Mouse (Mus musculus): ENCODE data around the gene Tns4. TPM values are rescaled to one million over a fixed set of nuclear protein-coding genes. Genes with fewer than 3 reads are reported as not detected.
A peak's percentile ranks its signal among the peaks of the same experiment; 100 is the strongest.

Gene Tns4
- total RNA-seq, 2 experiments from 2014 or later: 0.07 to 0.18 TPM

GRCm38 (mm10) chr11:99045159-99045889 lies 43.8 kb downstream of the Tns4 start:
- peak; percentile 30 to 45 for DNase-seq

DNA sequence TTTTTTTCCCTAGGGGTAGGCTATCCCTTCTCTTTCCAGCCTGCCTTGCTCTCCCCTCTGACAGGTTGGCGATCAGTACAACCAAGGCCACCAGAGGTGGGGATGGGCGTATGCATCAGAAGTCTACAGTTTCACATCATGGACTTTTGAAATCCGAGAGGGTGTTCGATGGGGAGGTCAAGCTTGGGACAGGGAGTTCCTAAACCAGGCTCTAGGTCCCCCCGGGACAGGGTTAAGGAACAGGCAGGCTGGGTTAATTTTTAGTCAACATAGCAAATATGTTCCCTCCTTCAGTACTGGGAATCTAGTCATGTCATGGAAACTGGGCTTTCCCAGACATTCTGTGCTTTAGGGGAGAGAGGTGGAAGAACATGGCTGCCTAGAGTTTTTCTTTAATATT lies 44.8 kb downstream of the Tns4 start:
- peak; percentile 49 to 68 for DNase-seq

GRCm38 (mm10) chr11:99043632-99044031 lies 45.5 kb downstream of the Tns4 start:
- DNase-seq: peak; percentile 36 to 40

DNA sequence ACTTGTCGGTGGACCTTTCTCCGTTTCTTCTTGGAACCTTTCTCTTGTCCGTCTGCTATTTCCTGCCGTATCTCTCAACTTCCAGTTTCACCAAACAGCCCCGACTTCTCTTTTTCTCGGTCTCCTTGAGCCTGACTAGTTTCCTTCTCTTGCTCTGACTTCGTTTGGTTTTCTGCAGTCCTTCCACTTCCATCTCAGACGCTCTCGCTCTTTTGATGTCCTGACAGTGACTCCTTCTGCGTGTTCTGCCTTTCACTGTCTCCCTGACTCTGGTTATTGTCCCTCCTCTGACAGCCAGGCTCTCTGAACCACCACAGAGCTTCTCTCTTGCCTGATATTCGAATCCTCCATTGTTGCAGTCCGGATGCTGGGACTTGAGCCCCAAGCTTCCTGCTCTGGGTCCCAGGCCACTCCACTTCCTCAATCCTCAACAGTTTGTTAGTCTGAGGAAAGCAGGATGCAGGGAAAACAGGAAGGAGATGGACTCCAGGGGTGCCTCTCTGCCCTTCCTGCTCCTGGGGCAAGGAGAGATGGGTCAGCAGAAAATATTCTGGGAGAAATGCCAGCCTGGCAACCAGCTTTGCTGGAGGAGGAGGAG lies 46.2 kb downstream of the Tns4 start:
- peak; percentile 71 to 84 for DNase-seq

DNA sequence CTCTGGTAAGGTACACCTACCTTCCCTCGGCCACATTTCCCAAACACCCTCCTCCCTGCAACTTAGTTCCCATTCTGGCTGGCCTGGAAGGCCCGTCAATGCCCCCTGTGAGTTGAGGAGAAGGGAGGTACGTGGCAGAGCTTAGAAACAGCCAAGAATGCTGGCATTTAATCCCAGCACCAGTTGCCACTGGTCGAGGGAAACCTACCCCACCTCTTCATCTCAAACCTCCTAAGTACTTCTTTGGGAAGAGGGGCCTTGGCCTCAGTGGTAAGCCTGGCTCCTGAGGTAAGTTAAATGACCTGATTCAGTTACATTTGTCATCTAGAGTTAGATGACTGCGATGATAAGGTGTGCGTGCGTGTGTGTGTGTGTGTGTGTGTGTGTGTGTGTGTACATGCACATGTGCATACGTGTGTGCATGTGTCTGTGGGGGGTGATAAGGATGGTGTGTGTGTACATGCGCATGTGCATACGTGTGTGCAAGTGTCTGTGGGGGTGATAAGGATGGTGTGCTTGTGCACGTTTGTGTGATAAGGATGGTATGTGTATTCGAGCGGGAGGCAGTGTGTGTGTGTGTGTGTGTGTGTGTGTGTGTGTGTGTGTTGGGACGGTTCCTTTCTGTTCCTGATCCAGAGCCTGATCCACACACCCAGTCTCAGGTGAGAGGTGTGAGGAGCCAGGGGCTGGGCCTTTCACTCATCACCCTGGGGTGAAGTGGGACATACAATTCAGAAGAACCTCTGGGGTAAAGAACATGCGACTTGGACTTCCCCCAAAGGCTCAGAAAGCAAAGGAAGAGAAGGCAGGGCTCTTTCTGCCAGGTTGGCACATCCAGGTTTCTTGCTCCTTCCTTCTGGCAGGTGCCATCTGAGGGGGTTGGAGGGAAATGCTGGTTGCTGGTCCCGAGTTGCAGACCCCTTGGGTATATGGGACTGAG lies 47.0 kb downstream of the Tns4 start:
- peak in 1 of 2 experiments; percentile 47 for DNase-seq

DNA sequence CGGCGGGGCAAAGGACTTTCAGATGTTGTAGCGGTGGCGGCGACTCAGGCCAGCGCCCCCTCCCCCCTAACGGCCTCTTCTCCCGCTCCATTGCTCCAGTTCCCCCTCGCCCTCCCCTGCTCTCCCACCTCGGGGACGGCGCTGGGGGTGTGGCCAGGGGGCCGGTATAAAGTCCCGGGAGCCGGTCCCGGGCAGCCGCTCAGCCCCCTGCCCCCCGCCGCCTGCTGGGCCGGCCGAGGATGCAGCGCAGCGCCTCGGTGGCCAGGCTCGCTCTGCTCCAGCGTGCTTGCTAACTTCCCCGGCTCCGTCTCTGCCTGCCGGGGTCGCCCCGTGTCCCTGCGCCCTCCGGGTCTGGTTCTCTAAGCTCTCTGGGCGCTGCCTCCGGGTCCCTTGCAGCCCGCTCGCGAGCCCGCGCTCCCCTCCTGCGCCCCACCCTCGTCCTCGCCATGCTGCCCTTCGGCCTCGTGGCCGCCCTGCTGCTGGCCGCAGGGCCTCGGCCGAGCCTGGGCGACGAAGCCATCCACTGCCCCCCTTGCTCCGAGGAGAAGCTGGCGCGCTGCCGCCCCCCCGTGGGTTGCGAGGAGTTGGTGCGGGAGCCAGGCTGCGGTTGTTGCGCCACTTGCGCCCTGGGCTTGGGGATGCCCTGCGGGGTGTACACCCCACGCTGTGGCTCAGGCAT lies 47.9 kb downstream of the Tns4 start, which contains the start of gene Igfbp4:
TSS of gene Igfbp4 (plus strand) at position 194 of the 679 bp plus-strand sequence.
- peak; percentile 76 to 85 for DNase-seq

- DNase-seq: peak; percentile 54 to 76
Measured at GRCm38 (mm10) chr11:99040346-99040974, 48.6 kb downstream of the Tns4 start.

DNA sequence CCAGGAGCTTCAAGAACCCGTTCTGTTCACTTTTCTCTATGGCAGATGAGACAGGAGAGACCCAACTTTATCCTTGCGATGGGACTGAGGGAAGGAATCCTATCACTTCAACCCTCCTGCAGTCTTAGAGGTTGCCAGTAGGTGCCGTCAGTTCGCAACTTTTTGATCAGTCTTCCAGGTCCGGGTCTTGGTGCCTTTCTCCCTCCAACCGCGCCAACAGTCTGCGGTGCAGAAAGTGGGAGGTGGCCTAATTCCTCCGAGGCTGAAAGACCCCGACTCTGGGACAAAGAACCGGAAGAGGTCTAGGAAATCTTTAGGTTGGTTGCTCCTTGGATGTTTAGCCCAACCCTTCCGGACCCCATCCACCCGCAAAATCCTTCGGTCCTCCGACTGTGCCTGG lies 49.3 kb downstream of the Tns4 start:
- DNase-seq: peak; percentile 87 to 92

DNA sequence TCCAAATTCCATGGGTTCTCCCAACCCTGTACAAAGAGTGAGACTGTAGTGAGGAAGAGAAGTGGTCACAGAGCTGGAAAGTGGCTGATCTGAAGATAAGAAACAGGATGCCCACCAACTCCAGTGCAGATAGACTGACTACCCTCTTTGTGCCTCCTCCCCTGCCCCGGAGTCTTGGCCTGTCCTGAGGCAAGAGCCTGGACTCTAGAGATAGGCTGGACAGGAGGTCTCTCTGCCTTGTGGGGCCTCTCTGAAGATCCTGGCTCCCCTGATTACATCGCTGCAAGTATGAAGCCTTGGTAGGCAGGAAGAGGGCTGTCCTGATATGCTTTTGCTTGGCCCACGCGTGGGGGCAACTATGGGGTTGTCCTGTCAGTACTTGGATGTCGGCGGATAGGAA lies 52.9 kb downstream of the Tns4 start:
- no peak for DNase-seq

GRCm38 (mm10) chr11:99035350-99035749 lies 53.8 kb downstream of the Tns4 start:
- no peak for DNase-seq

DNA sequence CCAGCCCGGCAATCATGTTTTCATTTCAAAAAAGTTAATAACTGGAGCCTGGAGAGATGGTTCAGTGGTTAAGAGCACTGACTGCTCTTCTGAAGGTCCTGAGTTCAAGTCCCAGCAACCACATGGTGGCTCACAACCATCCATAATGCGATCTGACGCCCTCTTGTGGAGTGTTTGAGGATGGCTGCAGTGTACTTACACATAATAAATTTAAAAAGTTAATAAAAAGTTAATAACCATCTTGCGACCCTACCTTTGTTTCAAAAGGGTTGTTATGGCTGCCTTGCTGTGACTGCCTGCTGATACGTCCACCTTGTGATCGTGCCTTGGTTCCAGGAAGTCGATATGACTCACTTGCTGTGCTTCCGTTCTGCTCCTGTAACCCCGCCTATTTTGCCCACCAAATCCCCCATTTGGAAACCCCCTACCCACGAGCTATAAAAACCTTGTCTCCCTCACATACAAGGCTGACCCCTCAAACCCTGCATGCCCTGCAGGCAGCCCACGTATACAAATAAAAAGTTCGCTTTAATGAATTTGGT lies 62.1 kb downstream of the Tns4 start:
- DNase-seq: no peak

DNA sequence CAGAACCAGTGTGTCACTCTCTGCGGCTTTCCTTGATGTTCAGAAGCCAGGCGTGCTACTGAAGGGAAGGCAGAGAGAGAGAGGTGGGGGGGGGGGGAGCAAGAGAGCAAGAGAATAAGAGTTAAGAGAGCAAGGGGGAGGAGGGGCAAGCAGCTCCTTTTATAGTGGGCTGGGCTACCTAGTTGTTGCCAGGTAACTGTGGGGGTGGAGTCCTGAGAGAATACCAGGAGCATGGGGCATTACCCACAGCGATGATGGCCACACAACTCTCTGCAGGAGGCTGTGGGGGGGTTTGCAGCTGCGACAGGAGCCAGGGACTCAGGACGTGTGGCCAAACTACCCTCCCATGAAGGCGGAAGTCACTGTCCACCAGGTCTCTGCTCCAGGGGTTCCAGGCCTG lies 63.2 kb downstream of the Tns4 start:
- DNase-seq: no peak

DNA sequence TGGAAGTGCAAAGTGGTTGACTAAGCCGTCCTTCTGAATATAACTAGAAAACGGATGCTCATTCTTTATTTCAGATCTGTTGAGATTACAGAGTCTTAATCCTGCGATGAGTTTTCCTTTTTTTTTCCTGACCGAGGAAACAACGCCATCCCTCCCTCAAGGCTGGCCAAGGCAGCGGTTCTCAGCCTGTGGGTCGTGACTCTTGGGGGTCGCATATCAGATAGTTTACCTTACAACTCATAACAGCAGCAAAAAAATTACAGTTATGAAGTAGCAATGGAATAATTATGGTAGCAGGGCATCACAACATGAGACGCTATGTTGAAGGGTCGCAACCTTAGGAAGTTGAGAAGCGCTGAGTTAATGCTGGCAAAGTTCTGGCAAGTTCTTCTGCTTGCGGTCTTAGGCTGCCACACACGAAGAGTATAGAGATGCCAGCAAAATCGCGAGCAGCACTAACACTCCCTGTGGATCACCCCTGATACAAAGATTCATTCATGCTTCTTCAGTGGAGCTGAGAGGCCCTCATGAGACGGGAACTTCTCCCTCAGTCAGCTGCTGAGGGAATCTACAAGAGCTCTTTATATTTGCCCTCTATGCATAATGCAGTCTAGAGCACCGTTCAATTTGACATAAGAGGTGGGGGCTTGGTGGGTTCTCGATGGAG lies 64.5 kb downstream of the Tns4 start:
- peak in 1 of 2 experiments; percentile 13 for DNase-seq

DNA sequence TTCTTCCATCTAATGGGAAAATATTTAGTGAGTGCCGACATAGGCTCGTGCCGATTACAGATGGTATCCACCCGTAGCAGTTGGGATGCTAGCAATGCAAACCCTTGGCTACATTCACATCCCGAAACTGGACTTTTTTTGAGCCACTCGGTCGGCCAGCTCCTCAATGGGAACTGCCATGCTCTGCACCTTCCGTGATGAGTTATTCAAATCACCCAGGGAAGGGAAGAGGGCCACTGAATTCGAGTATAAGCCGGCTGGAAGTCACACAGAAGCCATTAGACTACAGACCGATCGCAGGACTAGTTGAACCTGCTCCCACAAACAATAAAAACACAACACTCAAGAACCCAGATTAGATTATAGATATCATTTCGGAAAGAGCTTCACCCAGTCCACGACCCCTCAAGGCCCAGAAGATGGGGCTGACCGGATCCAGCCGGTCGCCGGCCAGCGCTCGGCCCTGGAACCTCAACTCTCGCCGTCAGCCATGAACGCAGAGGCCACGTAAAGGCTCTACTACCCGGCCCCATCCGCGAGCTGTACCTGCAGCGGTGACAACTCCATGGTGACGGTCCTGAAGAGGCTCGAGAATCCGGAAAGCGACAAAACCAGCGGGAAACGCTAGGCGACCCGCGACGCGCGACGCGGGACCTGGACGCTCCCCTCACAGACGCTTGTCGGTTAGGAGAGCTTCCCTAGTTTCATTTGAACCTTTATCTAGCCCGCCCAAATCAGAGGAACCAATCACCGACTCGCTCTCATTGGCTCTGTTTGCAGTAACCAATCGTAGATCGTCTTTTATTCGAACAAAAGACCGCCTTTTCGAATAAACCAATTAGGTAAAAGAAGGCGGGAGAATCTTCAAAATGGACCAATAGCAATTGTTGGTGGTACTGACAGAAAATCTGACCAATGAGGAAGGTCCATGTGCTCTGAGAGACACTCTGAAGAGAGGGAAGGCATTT lies 65.3 kb downstream of the Tns4 start, which contains the start of gene Top2a:
TSS of gene Top2a (minus strand) at position 690 of the 968 bp plus-strand sequence.
- peak; percentile 97 to 100 for DNase-seq

GRCm38 (mm10) chr11:99023094-99023493 lies 66.0 kb downstream of the Tns4 start:
- no peak for DNase-seq

- DNase-seq: no peak
Measured at GRCm38 (mm10) chr11:99022384-99022933, 66.6 kb downstream of the Tns4 start.

DNA sequence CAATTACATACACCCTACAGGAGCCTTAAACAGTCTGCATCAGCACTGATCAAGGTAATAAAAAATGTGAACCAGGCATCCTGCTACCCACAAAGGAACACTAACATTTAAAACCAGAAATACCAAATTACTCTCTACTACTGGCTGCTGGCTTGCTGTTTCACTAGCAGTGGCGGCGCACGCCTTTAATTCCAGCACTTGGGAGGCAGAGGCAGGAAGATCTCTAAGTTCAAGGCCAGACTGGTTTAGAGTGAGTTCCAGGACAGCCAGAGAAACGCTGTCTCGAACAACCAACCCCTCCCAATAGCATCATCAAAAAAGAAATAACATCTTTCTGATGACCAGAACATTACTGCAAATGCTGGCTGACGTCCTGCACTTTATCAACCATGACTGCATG lies 69.3 kb downstream of the Tns4 start:
- no peak for DNase-seq
